Mouse (Mus musculus) ES-E14 (cell line): ENCODE results near the gene Dnah12. TPM values are rescaled to one million over a fixed set of nuclear protein-coding genes. Genes with fewer than 3 reads are reported as not detected.

Experiments
- DNase-seq: peaks from one replicate; pipeline ENCODE4 v3.0.0-alpha.2; 2013; ENCODE audit warnings: low read depth, low spot score
- H3K27ac ChIP-seq: 2 replicates; pipeline ENCODE4 v1.5.1; 2012; ENCODE audit warnings: low read depth, mild to moderate bottlenecking, low read length, moderate library complexity, mixed read lengths; ENCODE audit not compliant: poor library complexity, insufficient read depth, severe bottlenecking
- H3K36me3 ChIP-seq: 2 replicates; pipeline ENCODE4 v1.6.1; 2012; ENCODE audit warnings: mild to moderate bottlenecking, low read length, moderate library complexity, mixed read lengths; ENCODE audit not compliant: control insufficient read depth, poor library complexity, insufficient read depth, severe bottlenecking
- H3K4me1 ChIP-seq, 2 experiments: fragments of 150-350 bp in 1 of 2; sonication (generic) in 1 of 2; 2 replicates each; pipeline ENCODE4 v1.6.1; 2012; ENCODE audit warnings: low read length in 2 of 2, mild to moderate bottlenecking in 1 of 2, mixed read lengths in 1 of 2; ENCODE audit not compliant: control insufficient read depth in 2 of 2, insufficient read depth in 2 of 2, poor library complexity in 1 of 2
- H3K4me3 ChIP-seq, 2 experiments: fragments of 150-350 bp in 1 of 2; sonication (generic) in 1 of 2; 2 replicates each; pipeline ENCODE4 v1.5.1; 2012; ENCODE audit warnings: low read length in 2 of 2, low read depth in 1 of 2, mild to moderate bottlenecking in 1 of 2, mixed read lengths in 1 of 2; ENCODE audit not compliant: insufficient read depth in 1 of 2, poor library complexity in 1 of 2, severe bottlenecking in 1 of 2
- H3K9ac ChIP-seq: 2 replicates; pipeline ENCODE4 v1.6.1; 2012; ENCODE audit warnings: low read depth, mild to moderate bottlenecking, low read length, mixed read lengths; ENCODE audit not compliant: poor library complexity, insufficient read depth, severe bottlenecking
- H3K9me3 ChIP-seq: fragments of 150-350 bp; sonication (generic); 2 replicates; pipeline ENCODE4 v1.6.1; 2012; ENCODE audit warnings: low read depth, mild to moderate bottlenecking, low read length; ENCODE audit not compliant: control insufficient read depth, insufficient read depth
- CHD2 ChIP-seq: IDR thresholded peaks from 2 replicates; pipeline ENCODE4 v1.6.1; 2014; ENCODE audit warnings: mild to moderate bottlenecking, low read depth, low read length, inconsistent platforms
- HCFC1 ChIP-seq: IDR thresholded peaks from 2 replicates; pipeline ENCODE4 v1.6.1; 2012; ENCODE audit warnings: low read length, inconsistent platforms, borderline replicate concordance; ENCODE audit not compliant: insufficient read depth
- MAFK ChIP-seq: IDR thresholded peaks from 2 replicates; pipeline ENCODE4 v1.6.1; 2014; ENCODE audit warnings: mild to moderate bottlenecking, low read depth, low read length, inconsistent platforms; ENCODE audit not compliant: insufficient read depth
- ZC3H11A ChIP-seq: IDR thresholded peaks from 2 replicates; pipeline ENCODE4 v1.6.1; 2012; ENCODE audit warnings: low read depth, mild to moderate bottlenecking, inconsistent platforms, low read length, borderline replicate concordance
- ZNF384 ChIP-seq: IDR thresholded peaks from 2 replicates; pipeline ENCODE4 v1.6.1; 2012; ENCODE audit warnings: low read depth, low read length, inconsistent platforms
- in situ Hi-C, 2 experiments: fragments of 600-800 bp; cut with MboI; formaldehyde crosslinking; loops; one replicate each; pipeline ENCODE4 v1.15.1; 2025; ENCODE audit warnings: low sequenced_read_pairs in 2 of 2, inconsistent platforms in 1 of 2; ENCODE audit not compliant: unreplicated experiment in 2 of 2
- total RNA-seq: library from RNA; depleted of rRNA; stranded (reverse); fragments of 300-350 nt; gene quantifications from 2 replicates; pipeline ENCODE4 v1.2.3, GENCODE M21; 2012

Dnah12 gene
- total RNA-seq, 1 experiment = 0.13 TPM

- TF ChIP-seq HCFC1 = no peak
- no peak for TF ChIP-seq ZC3H11A
- TF ChIP-seq MAFK = no peak
- TF ChIP-seq ZNF384 = no peak
- no peak for TF ChIP-seq CHD2
- in situ Hi-C loops = no loop called here
Observed at GRCm38 (mm10) chr14:26768195-26768594, 75.1 kb downstream of the Dnah12 start.

GRCm38 (mm10) chr14:26773536-26773935, 80.5 kb downstream of the Dnah12 start:
- Histone ChIP-seq H3K9ac (no peak overlapping the region), H3K4me1 (no peaks in the 10 kb centered on the region), H3K36me3 (no peaks in the 10 kb centered on the region), H3K27ac (no peak overlapping the region), H3K4me3 (no peak overlapping the region), H3K9me3 (no peaks in the 10 kb centered on the region)
- in situ Hi-C loops = no loop called here
- no peak for DNase-seq
- TF ChIP-seq HCFC1 (no peak), CHD2 (no peak), ZNF384 (no peak), ZC3H11A (no peak), MAFK (no peak)

More at GRCm38 (mm10) chr14:26768195-26768594, 75.1 kb downstream of the Dnah12 start:
- no peak overlapping the region for H3K9ac ChIP-seq
- H3K4me1 ChIP-seq = no peaks in the 10 kb centered on the region
- H3K36me3 ChIP-seq = no peaks in the 10 kb centered on the region
- DNase-seq = no peak
- H3K4me3 ChIP-seq = no peak overlapping the region
- H3K9me3 ChIP-seq = 0 out of 2 replicates have a peak, but pooled peaks cover 3% of the 10 kb centered on the region
- no peak overlapping the region for H3K27ac ChIP-seq

DNA sequence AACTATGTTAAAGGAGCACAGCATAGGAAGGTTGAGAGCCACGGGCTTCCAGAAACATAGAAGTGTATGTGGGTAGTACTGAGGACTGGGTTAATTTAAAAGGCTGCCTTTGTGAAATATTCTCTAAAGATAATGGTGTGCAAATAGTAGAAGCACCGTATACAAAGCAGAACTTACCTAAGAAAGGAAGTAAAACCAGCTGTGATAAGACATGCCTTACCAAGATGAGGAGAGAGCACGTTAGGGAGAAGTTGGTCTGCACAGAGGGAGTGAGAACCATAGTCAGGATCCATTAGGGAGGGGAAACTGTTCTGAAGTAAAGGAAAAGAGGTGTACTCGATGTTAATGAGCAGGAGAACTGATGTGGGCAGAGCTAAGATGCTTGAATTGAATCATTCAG, 90.7 kb downstream of the Dnah12 start:
- TF ChIP-seq ZC3H11A (no peak), HCFC1 (no peak), MAFK (no peak), ZNF384 (no peak)
- H3K9me3 ChIP-seq = no peaks in the 10 kb centered on the region
- no peaks in the 10 kb centered on the region for H3K4me1 ChIP-seq
- H3K36me3 ChIP-seq = no peaks in the 10 kb centered on the region
- H3K4me3 ChIP-seq = no peak overlapping the region
- no peak for DNase-seq
- H3K9ac ChIP-seq = no peak overlapping the region
- in situ Hi-C loops = no loop called here
- no peak overlapping the region for H3K27ac ChIP-seq

GRCm38 (mm10) chr14:26785695-26786094, 92.6 kb downstream of the Dnah12 start:
- TF ChIP-seq ZC3H11A (peak; percentile 25; the same call in 1 of the 2 replicates), HCFC1 (no peak)
- in situ Hi-C loops = no loop called here
- H3K27ac ChIP-seq = no peak overlapping the region
- DNase-seq = no peak
- no peak overlapping the region for H3K4me3 ChIP-seq
- H3K36me3 ChIP-seq = no peaks in the 10 kb centered on the region
- H3K9ac ChIP-seq = no peak overlapping the region
- H3K4me1 ChIP-seq = no peaks in the 10 kb centered on the region
- H3K9me3 ChIP-seq = no peaks in the 10 kb centered on the region

GRCm38 (mm10) chr14:26794431-26794830, 101.4 kb downstream of the Dnah12 start:
- no peak overlapping the region for H3K4me3 ChIP-seq
- H3K27ac ChIP-seq = no peak overlapping the region
- H3K4me1 ChIP-seq = no peaks in the 10 kb centered on the region
- no peak overlapping the region for H3K9ac ChIP-seq
- TF ChIP-seq MAFK = no peak
- TF ChIP-seq HCFC1 = no peak
- TF ChIP-seq ZC3H11A = no peak
- TF ChIP-seq ZNF384 = no peak
- no peak for TF ChIP-seq CHD2
- H3K9me3 ChIP-seq = no peaks in the 10 kb centered on the region
- in situ Hi-C loops = no loop called here
- no peaks in the 10 kb centered on the region for H3K36me3 ChIP-seq
- DNase-seq = no peak
